In the genomic region with DNA sequence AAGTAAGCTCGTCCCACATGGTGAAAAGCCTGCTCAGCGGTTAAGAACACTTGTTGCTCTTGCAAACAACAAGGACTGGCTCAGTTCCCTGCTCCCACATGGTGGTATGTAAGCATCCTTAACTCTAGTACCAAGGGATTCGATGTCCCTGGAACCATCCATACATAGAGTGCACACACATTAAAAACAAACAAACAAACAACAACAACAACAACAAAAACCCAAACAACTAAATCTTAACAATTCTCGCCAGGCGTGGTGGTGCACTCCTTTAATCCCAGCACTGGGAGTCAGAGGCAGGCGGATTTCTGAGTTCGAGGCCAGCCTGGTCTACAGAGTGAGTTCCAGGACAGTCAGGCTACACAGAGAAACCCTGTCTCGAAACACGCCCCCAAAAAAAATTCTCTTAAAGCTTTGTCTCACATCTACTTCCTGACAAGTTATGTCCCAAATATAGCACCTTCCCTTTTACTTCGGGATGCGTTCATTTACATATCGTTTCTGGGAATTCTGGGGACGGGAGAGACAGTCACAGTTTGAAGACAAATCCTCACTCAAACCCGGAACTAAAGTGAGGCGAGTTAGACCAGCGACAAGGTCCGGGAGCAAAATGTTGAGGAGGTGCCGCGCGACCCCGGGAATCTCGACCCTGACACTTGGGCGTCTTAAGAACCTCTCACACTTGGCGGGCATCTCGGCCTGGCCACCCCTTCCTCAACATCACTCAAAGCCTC, we compare ENCODE assay signal across 7 mouse cellular contexts. TPM values are rescaled to one million over a fixed set of nuclear protein-coding genes. Genes with fewer than 3 reads are reported as not detected.
DNase-seq lines count a peak whose midpoint lies in the region; ATAC-seq and TF ChIP-seq lines count a peak whose summit lies in the region.

No protein-coding gene starts in this region.

- no peak overlapping the region for H3K27ac ChIP-seq in thymus, adult 2 months (ENCODE audit: control insufficient read depth, insufficient read depth, low read length)
- H3K27ac ChIP-seq in forebrain, embryonic 14.5 days (ENCODE audit: low read depth, low read length), result no peak overlapping the region
- H3K27ac ChIP-seq in liver, embryonic 16.5 days (ENCODE audit: low read length), result peak overlapping the region; percentile 87

- H3K4me3 ChIP-seq in thymus, adult 2 months (ENCODE audit: control insufficient read depth, insufficient read depth, low read length), result peak overlapping the region; percentile 64
- peak overlapping the region; percentile 68 for H3K4me3 ChIP-seq in forebrain, embryonic 14.5 days (ENCODE audit: low read depth, low read length)
- peak overlapping the region; percentile 92 for H3K4me3 ChIP-seq in liver, embryonic 16.5 days (ENCODE audit: low read depth, low read length)

- no peaks in the 10 kb centered on the region for H3K27me3 ChIP-seq in thymus, adult 2 months (ENCODE audit: control insufficient read depth, insufficient read depth, low read length)
- H3K27me3 ChIP-seq in forebrain, embryonic 14.5 days (replicated peaks; ENCODE audit: control insufficient read depth, insufficient read depth, low read length), result no peaks in the 10 kb centered on the region
- H3K27me3 ChIP-seq in liver, embryonic 16.5 days (ENCODE audit: control insufficient read depth, insufficient read depth, low read depth, low read length), result peaks cover 13% of the 10 kb centered on the region

- no peaks in the 10 kb centered on the region for H3K9me3 ChIP-seq in forebrain, embryonic 14.5 days (replicated peaks; ENCODE audit: control insufficient read depth, low read length)
- no peaks in the 10 kb centered on the region for H3K9me3 ChIP-seq in liver, embryonic 16.5 days (replicated peaks; ENCODE audit: control insufficient read depth, low read length)

- ATAC-seq in forebrain, embryonic 14.5 days, result no peak; the same call in none of the 2 replicates
- no peak for ATAC-seq in liver, embryonic 16.5 days (ENCODE audit: low read depth)

- no peak for TF ChIP-seq CTCF in thymus, adult 2 months (IDR thresholded peaks at IDR 0.05; ENCODE audit: borderline replicate concordance, control insufficient read depth, extremely low read depth, insufficient read depth, low read length, poor library complexity)

- H3K9ac ChIP-seq in forebrain, embryonic 14.5 days (ENCODE audit: low read length), result peak overlapping the region; percentile 78
- H3K9ac ChIP-seq in liver, embryonic 16.5 days (ENCODE audit: low read depth, low read length), result peak overlapping the region; percentile 97

- no peaks in the 10 kb centered on the region for H3K36me3 ChIP-seq in thymus, adult 2 months (ENCODE audit: control insufficient read depth, insufficient read depth, low read length)
- H3K36me3 ChIP-seq in forebrain, embryonic 14.5 days (ENCODE audit: control insufficient read depth, insufficient read depth, low read length), result no peaks in the 10 kb centered on the region
- no peaks in the 10 kb centered on the region for H3K36me3 ChIP-seq in liver, embryonic 16.5 days (ENCODE audit: control insufficient read depth, insufficient read depth)

- DNase-seq in thymus, adult 2 months, result no peak
- DNase-seq in thymus, postnatal 0 days (ENCODE audit: low spot score), result no peak
- DNase-seq in forebrain, embryonic 14.5 days (ENCODE audit: low spot score), result no peak
- no peak for DNase-seq in retina, embryonic 14.5 days (ENCODE audit: low spot score)
- no peak for DNase-seq in layer of hippocampus, postnatal 25 days (ENCODE audit: extremely low spot score in 1 of 2, low spot score in 1 of 2)
- DNase-seq in layer of hippocampus, adult 18-20 months (ENCODE audit: low spot score in 2 of 2), result no peak

- H3K4me1 ChIP-seq in thymus, adult 2 months (replicated peaks; ENCODE audit: control insufficient read depth, insufficient read depth, low read length), result peaks cover 4% of the 10 kb centered on the region
- 0 out of 2 replicates have a peak, but pooled peaks cover 2% of the 10 kb centered on the region for H3K4me1 ChIP-seq in forebrain, embryonic 14.5 days (ENCODE audit: control insufficient read depth, insufficient read depth, low read length)
- peaks cover 11% of the 10 kb centered on the region for H3K4me1 ChIP-seq in liver, embryonic 16.5 days (ENCODE audit: control insufficient read depth, low read depth, low read length)

- H3K4me2 ChIP-seq in forebrain, embryonic 14.5 days (ENCODE audit: low read length), result peak overlapping the region; percentile 92
- peak overlapping the region; percentile 81 for H3K4me2 ChIP-seq in liver, embryonic 16.5 days (ENCODE audit: low read depth, low read length)

- WGBS in thymus, adult 2 months, result 21% methylated on average over 25 of the region's 25 CpGs
- WGBS in forebrain, embryonic 14.5 days, result 20% methylated on average over 25 of the region's 25 CpGs
- WGBS in liver, embryonic 16.5 days (ENCODE audit: insufficient replicate concordance), result 17% methylated on average over 25 of the region's 25 CpGs

- no peak for TF ChIP-seq POLR2A in thymus, adult 2 months (IDR thresholded peaks at IDR 0.05; ENCODE audit: control insufficient read depth, extremely low read depth, insufficient read depth, low read length, poor library complexity)

RNA-seq across cellular contexts. Expression of gene Ezh1, which starts 0.8 kb away (rescaled TPM):
- 38.8 and 43.3 TPM in 2 replicates for polyA plus RNA-seq in thymus, adult 2 months (2012; rRNA removed)
- 13.7 and 13.8 TPM in 2 replicates for polyA plus RNA-seq in thymus, postnatal 0 days (2015; fragmentation: Nextera tagmentation; extraction: Ambion mirVana)
- polyA plus RNA-seq in forebrain, embryonic 14.5 days (2014; fragmentation: Nextera tagmentation; extraction: Ambion mirVana), result 16.1 and 22.4 TPM in 2 replicates
- 10.8 and 12.5 TPM in 2 replicates for polyA plus RNA-seq in liver, embryonic 16.5 days (2015; fragmentation: Nextera tagmentation; extraction: Ambion mirVana)
- total RNA-seq in layer of hippocampus, postnatal 25 days (2021), result 10 to 100 TPM; 57.1 to 62.1 TPM
- 10 to 100 TPM; 79.0 to 84.0 TPM for total RNA-seq in layer of hippocampus, adult 18-20 months (2021)

RNA-seq across cellular contexts. Expression of gene Ramp2, which starts 20.3 kb away (rescaled TPM):
- polyA plus RNA-seq in thymus, adult 2 months (2012; rRNA removed), result 13.5 and 20.5 TPM in 2 replicates
- 29.6 and 30.8 TPM in 2 replicates for polyA plus RNA-seq in thymus, postnatal 0 days (2015; fragmentation: Nextera tagmentation; extraction: Ambion mirVana)
- polyA plus RNA-seq in forebrain, embryonic 14.5 days (2014; fragmentation: Nextera tagmentation; extraction: Ambion mirVana), result 80.4 and 80.9 TPM in 2 replicates
- 20.8 and 21.8 TPM in 2 replicates for polyA plus RNA-seq in liver, embryonic 16.5 days (2015; fragmentation: Nextera tagmentation; extraction: Ambion mirVana)
- 10 to 100 TPM; 50.2 to 72.5 TPM for total RNA-seq in layer of hippocampus, postnatal 25 days (2021)
- total RNA-seq in layer of hippocampus, adult 18-20 months (2021), result 10 to 100 TPM; 62.2 to 72.8 TPM

RNA-seq across cellular contexts. Expression of gene Vps25, which starts 28.0 kb away (rescaled TPM):
- polyA plus RNA-seq in thymus, adult 2 months (2012; rRNA removed), result 88.3 and 92.6 TPM in 2 replicates
- polyA plus RNA-seq in thymus, postnatal 0 days (2015; fragmentation: Nextera tagmentation; extraction: Ambion mirVana), result 132 and 149 TPM in 2 replicates
- polyA plus RNA-seq in forebrain, embryonic 14.5 days (2014; fragmentation: Nextera tagmentation; extraction: Ambion mirVana), result 110 and 118 TPM in 2 replicates
- polyA plus RNA-seq in liver, embryonic 16.5 days (2015; fragmentation: Nextera tagmentation; extraction: Ambion mirVana), result 72.2 and 75.2 TPM in 2 replicates
- 10 to 100 TPM; 70.0 to 75.2 TPM for total RNA-seq in layer of hippocampus, postnatal 25 days (2021)
- 10 to 100 TPM; 61.8 to 65.6 TPM for total RNA-seq in layer of hippocampus, adult 18-20 months (2021)

RNA-seq across cellular contexts. Expression of gene Wnk4, which starts 34.9 kb away (rescaled TPM):
- polyA plus RNA-seq in thymus, adult 2 months (2012; rRNA removed), result 1.2 TPM in 2 replicates
- polyA plus RNA-seq in thymus, postnatal 0 days (2015; fragmentation: Nextera tagmentation; extraction: Ambion mirVana), result 1.4 and 2.1 TPM in 2 replicates
- 3.0 and 3.4 TPM in 2 replicates for polyA plus RNA-seq in forebrain, embryonic 14.5 days (2014; fragmentation: Nextera tagmentation; extraction: Ambion mirVana)
- polyA plus RNA-seq in liver, embryonic 16.5 days (2015; fragmentation: Nextera tagmentation; extraction: Ambion mirVana), result 4.3 and 5.4 TPM in 2 replicates
- 1 to 10 TPM; 6.2 to 7.7 TPM for total RNA-seq in layer of hippocampus, postnatal 25 days (2021)
- total RNA-seq in layer of hippocampus, adult 18-20 months (2021), result 10 to 100 TPM in 1 of 2 experiments, 1 to 10 TPM in 1; 9.8 to 10.4 TPM

RNA-seq across cellular contexts. Expression of gene Ccr10, which starts 50.3 kb away (rescaled TPM):
- 2.9 and 3.9 TPM in 2 replicates for polyA plus RNA-seq in thymus, adult 2 months (2012; rRNA removed)
- 1.7 and 1.8 TPM in 2 replicates for polyA plus RNA-seq in thymus, postnatal 0 days (2015; fragmentation: Nextera tagmentation; extraction: Ambion mirVana)
- polyA plus RNA-seq in forebrain, embryonic 14.5 days (2014; fragmentation: Nextera tagmentation; extraction: Ambion mirVana), result 0.10 TPM in 1 of 2 replicates, not detected in the other
- 0.05 and 0.08 TPM in 2 replicates for polyA plus RNA-seq in liver, embryonic 16.5 days (2015; fragmentation: Nextera tagmentation; extraction: Ambion mirVana)
- under 1 TPM; 0.21 to 0.25 TPM for total RNA-seq in layer of hippocampus, postnatal 25 days (2021)
- total RNA-seq in layer of hippocampus, adult 18-20 months (2021), result under 1 TPM in 1 of 2 experiments, not detected in 1; 0.18 TPM
